16 mouse cellular contexts compared by ENCODE assay signal in genomic region chr7:125608183-125608688, GRCm38 (mm10). TPM values are rescaled to one million over a fixed set of nuclear protein-coding genes. Genes with fewer than 3 reads are reported as not detected.
"Had no signal": no experiment of that assay in that cellular context is flagged by ENCODE, and none has a peak within 500 bp of the region (broad histone marks: within the 10 kb centered on the region; RNA-seq: fewer than 3 reads in every experiment).

No protein-coding gene starts in this region.

- H3K27me3 ChIP-seq: kidney, embryonic 15.5 days; liver, embryonic 13.5 days; midbrain, embryonic 13.5 days; stomach, embryonic 15.5 days had no signal

- H3K9ac ChIP-seq: kidney, embryonic 15.5 days; liver, embryonic 13.5 days; midbrain, embryonic 13.5 days; stomach, embryonic 15.5 days had no signal

- H3K36me3 ChIP-seq: kidney, embryonic 15.5 days; liver, embryonic 13.5 days; midbrain, embryonic 10.5 days; midbrain, embryonic 13.5 days; stomach, embryonic 15.5 days had no signal

- H3K4me1 ChIP-seq: kidney, embryonic 15.5 days; midbrain, embryonic 10.5 days; midbrain, embryonic 13.5 days had no signal

- H3K27ac ChIP-seq: kidney, embryonic 15.5 days; left cerebral cortex, adult 2 months; liver, embryonic 13.5 days; midbrain, embryonic 10.5 days; midbrain, embryonic 13.5 days; stomach, embryonic 15.5 days had no signal

- H3K4me2 ChIP-seq: kidney, embryonic 15.5 days; liver, embryonic 13.5 days; midbrain, embryonic 13.5 days; stomach, embryonic 15.5 days had no signal

- DNase-seq: kidney, adult 2 months; kidney, postnatal 10 days; kidney, postnatal 36 days; layer of hippocampus, postnatal 36 days; liver, embryonic 13.5 days; lung, adult 2 months; lung, postnatal 14 days had no signal

- H3K4me3 ChIP-seq: kidney, embryonic 15.5 days; left cerebral cortex, adult 2 months; liver, embryonic 13.5 days; midbrain, embryonic 10.5 days; midbrain, embryonic 13.5 days; myocyte; stomach, embryonic 15.5 days had no signal

- ATAC-seq: intestine, postnatal 0 days; midbrain, embryonic 13.5 days; midbrain, embryonic 16.5 days had no signal

- H3K9me3 ChIP-seq: kidney, embryonic 15.5 days; liver, embryonic 13.5 days; midbrain, embryonic 13.5 days; stomach, embryonic 15.5 days had no signal

RNA-seq across cellular contexts. Expression of gene Il21r, which starts 5.0 kb away (rescaled TPM):
- polyA plus RNA-seq: neural tube, embryonic 14.5 days had no signal
